Mouse (Mus musculus) hindbrain, embryonic 11.5 days (tissue): ENCODE data around the gene Adgrf3. TPM values are rescaled to one million over a fixed set of nuclear protein-coding genes. Genes with fewer than 3 reads are reported as not detected.
"Not testable (repeated sequence)": the region's sequence is repeated elsewhere in the genome, so short reads cannot be mapped to it uniquely, and the experiment has no call there.

ENCODE experiments used
- ATAC-seq: fragments of 200-750 bp; cut with Nextera tagmentation; 2 replicates; pipeline ENCODE4 v1.8.0; 2017; ENCODE audit warnings: mild to moderate bottlenecking, moderate TSS enrichment, moderate library complexity; ENCODE audit not compliant: low FRiP score
- DNase-seq: peaks from one replicate; pipeline ENCODE4 v3.0.0-alpha.2; 2015; ENCODE audit warnings: low spot score
- H3K27ac ChIP-seq: fragments of 300-500 bp; sonication (generic); 2 replicates; pipeline ENCODE4 v1.5.1; 2014; ENCODE audit warnings: mild to moderate bottlenecking, low read depth, low read length
- H3K27me3 ChIP-seq: fragments of 300-500 bp; sonication (generic); 2 replicates; pipeline ENCODE4 v1.6.1; 2014; ENCODE audit warnings: mild to moderate bottlenecking, low read length, moderate library complexity, mixed read lengths; ENCODE audit not compliant: control insufficient read depth, insufficient read depth
- H3K36me3 ChIP-seq: fragments of 300-500 bp; sonication (generic); 2 replicates; pipeline ENCODE4 v1.6.1; 2014; ENCODE audit warnings: mild to moderate bottlenecking, low read length, moderate library complexity, mixed read lengths; ENCODE audit not compliant: control insufficient read depth, insufficient read depth
- H3K4me1 ChIP-seq: fragments of 300-500 bp; sonication (generic); replicated peaks from 2 replicates; pipeline ENCODE4 v1.6.1; 2014; ENCODE audit warnings: low read length, mixed read lengths; ENCODE audit not compliant: control insufficient read depth, insufficient read depth
- H3K4me2 ChIP-seq: fragments of 300-500 bp; sonication (generic); replicated peaks from 2 replicates; pipeline ENCODE4 v1.6.1; 2014; ENCODE audit warnings: mild to moderate bottlenecking, low read depth, low read length
- H3K4me3 ChIP-seq: fragments of 300-500 bp; sonication (generic); 2 replicates; pipeline ENCODE4 v1.5.1; 2014; ENCODE audit warnings: low read depth, low read length
- H3K9ac ChIP-seq: fragments of 300-500 bp; sonication (generic); 2 replicates; pipeline ENCODE4 v1.6.1; 2014; ENCODE audit warnings: low read depth, low read length
- H3K9me3 ChIP-seq: fragments of 300-500 bp; sonication (generic); 2 replicates; pipeline ENCODE4 v1.6.1; 2016; ENCODE audit warnings: low read length; ENCODE audit not compliant: control insufficient read depth
- WGBS: fragments of 180-500 bp; shearing (Covaris S2); extraction: QIAGEN DNeasy Blood & Tissue Kit; methylation state at CpG from one replicate; pipeline ENCODE4 v1.1.7; 2014; 5-methylcytosine and 5-hydroxymethylcytosine counted together
- polyA plus RNA-seq: library from polyadenylated mRNA; unstranded; fragments of >200 nt; fragmentation: Nextera tagmentation; extraction: Ambion mirVana; gene quantifications from 2 replicates; pipeline ENCODE4 v1.2.1, GENCODE M21; 2014

Adgrf3 gene
- polyA plus RNA-seq, 1 experiment from 2014 or later = not detected

GRCm38 (mm10) chr5:30210758-30211157, 5.2 kb upstream of the Adgrf3 start:
- 94% methylated on average over 5 of the region's 5 CpGs for WGBS
- not testable (repeated sequence) for ATAC-seq, H3K9me3 ChIP-seq, H3K27me3 ChIP-seq, H3K36me3 ChIP-seq, H3K4me1 ChIP-seq, H3K9ac ChIP-seq, H3K27ac ChIP-seq, DNase-seq, H3K4me3 ChIP-seq, H3K4me2 ChIP-seq

- Histone ChIP-seq H3K4me2 (no peak overlapping the region), H3K27me3 (no peaks in the 10 kb centered on the region), H3K9me3 (no peaks in the 10 kb centered on the region), H3K4me3 (no peak overlapping the region), H3K9ac (no peak overlapping the region), H3K27ac (no peak overlapping the region), H3K4me1 (no peaks in the 10 kb centered on the region), H3K36me3 (no peaks in the 10 kb centered on the region)
- WGBS = 70% methylated on average over 6 of the region's 6 CpGs
- ATAC-seq (no peak), DNase-seq (peak; percentile 48)
These were observed 1.8 kb upstream of the Adgrf3 start for GRCm38 (mm10) chr5:30207276-30207675.

DNA sequence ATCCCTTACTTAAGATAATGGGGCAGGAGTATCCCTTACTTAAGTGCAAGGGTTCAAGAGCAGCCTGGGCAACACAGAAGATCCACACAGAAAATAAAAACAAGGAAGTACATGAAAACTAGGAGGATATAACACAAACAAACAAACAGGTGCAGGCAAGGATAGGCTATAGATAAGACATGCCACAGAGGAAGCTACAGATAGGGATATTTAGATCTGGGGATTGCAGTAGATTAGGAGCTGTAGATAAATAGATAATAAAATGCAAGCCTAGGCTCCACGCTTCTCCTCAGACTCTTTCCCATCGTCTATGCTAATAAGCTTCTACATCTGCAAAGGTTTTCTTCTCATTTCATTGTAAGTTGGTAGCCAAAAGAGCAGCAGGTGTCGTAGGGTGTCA, 488 bp downstream of the Adgrf3 start:
- no peak overlapping the region for H3K9ac ChIP-seq
- no peak overlapping the region for H3K27ac ChIP-seq
- H3K9me3 ChIP-seq = no peaks in the 10 kb centered on the region
- 77% methylated on average over 3 of the region's 3 CpGs for WGBS
- no peak overlapping the region for H3K4me2 ChIP-seq
- no peak overlapping the region for H3K4me3 ChIP-seq
- ATAC-seq (no peak), DNase-seq (no peak)
- H3K4me1 ChIP-seq = no peaks in the 10 kb centered on the region
- no peaks in the 10 kb centered on the region for H3K36me3 ChIP-seq
- H3K27me3 ChIP-seq = no peaks in the 10 kb centered on the region

GRCm38 (mm10) chr5:30204441-30204840, 1.1 kb downstream of the Adgrf3 start:
- WGBS = 53% methylated on average over 1 of the region's 1 CpGs
- Histone ChIP-seq H3K4me3 (no peak overlapping the region), H3K4me1 (no peaks in the 10 kb centered on the region), H3K9me3 (no peaks in the 10 kb centered on the region), H3K27ac (no peak overlapping the region), H3K9ac (no peak overlapping the region), H3K27me3 (no peaks in the 10 kb centered on the region), H3K36me3 (no peaks in the 10 kb centered on the region), H3K4me2 (no peak overlapping the region)
- ATAC-seq (no peak), DNase-seq (no peak)

- Histone ChIP-seq H3K27me3 (no peaks in the 10 kb centered on the region), H3K27ac (no peak overlapping the region), H3K36me3 (no peaks in the 10 kb centered on the region), H3K9ac (no peak overlapping the region), H3K9me3 (no peaks in the 10 kb centered on the region), H3K4me3 (no peak overlapping the region), H3K4me1 (no peaks in the 10 kb centered on the region), H3K4me2 (no peak overlapping the region)
- 82% methylated on average over 10 of the region's 10 CpGs for WGBS
- DNase-seq (no peak), ATAC-seq (no peak)
These were observed 2.2 kb downstream of the Adgrf3 start for GRCm38 (mm10) chr5:30203216-30203885.

GRCm38 (mm10) chr5:30202221-30202620, 3.3 kb downstream of the Adgrf3 start:
- Histone ChIP-seq H3K9ac (no peak overlapping the region), H3K36me3 (no peaks in the 10 kb centered on the region), H3K4me2 (no peak overlapping the region), H3K27me3 (no peaks in the 10 kb centered on the region), H3K4me1 (no peaks in the 10 kb centered on the region), H3K4me3 (no peak overlapping the region), H3K9me3 (no peaks in the 10 kb centered on the region), H3K27ac (no peak overlapping the region)
- DNase-seq (no peak), ATAC-seq (no peak)
- WGBS = 89% methylated on average over 7 of the region's 7 CpGs

DNA sequence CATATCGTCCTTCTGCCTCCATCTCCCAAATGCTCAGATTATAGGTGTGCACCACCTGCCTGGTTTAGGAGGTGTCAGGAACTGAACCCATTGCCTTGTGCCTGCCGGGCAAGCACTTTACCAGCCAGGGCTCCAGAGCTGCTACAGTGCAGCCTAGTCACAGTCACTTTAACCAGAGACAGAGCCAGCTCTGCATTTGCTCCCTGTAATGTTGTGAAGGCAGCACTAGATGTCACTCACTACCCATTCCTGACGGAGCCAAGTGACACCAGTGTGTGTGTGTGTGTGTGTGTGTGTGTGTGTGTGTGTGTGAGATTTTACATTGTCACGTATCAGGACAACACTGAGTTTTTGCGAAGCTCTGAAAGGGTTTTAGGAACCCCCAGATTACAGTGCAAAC, 4.0 kb downstream of the Adgrf3 start:
- Histone ChIP-seq H3K4me2 (no peak overlapping the region), H3K27ac (no peak overlapping the region), H3K4me3 (no peak overlapping the region), H3K4me1 (no peaks in the 10 kb centered on the region), H3K27me3 (no peaks in the 10 kb centered on the region), H3K9me3 (no peaks in the 10 kb centered on the region), H3K9ac (no peak overlapping the region), H3K36me3 (no peaks in the 10 kb centered on the region)
- DNase-seq (peak; percentile 45), ATAC-seq (no peak)
- 59% methylated on average over 5 of the region's 5 CpGs for WGBS

DNA sequence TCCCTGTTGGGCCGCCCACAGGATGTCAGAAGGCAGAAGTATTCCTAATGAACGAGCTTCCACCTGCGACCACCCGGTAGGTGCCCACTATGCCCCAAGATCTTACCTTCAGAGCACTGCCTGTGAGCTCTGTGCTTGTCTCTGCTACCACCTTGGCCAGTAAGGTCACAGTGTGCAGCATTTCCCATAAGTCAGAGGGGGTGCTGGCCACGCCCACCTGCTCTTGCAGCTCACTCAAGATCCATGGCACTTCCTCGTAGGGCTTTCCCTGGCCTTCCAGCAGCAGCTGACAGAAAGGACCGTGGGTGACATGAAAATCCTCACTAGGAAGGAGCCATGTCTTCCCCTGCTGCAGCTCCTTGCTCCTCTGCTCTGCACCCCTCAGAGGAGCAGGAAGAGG, 7.3 kb downstream of the Adgrf3 start:
- H3K27me3 ChIP-seq = no peaks in the 10 kb centered on the region
- no peaks in the 10 kb centered on the region for H3K36me3 ChIP-seq
- no peak overlapping the region for H3K4me2 ChIP-seq
- no peak overlapping the region for H3K4me3 ChIP-seq
- WGBS = 79% methylated on average over 7 of the region's 7 CpGs
- H3K9me3 ChIP-seq = no peaks in the 10 kb centered on the region
- no peaks in the 10 kb centered on the region for H3K4me1 ChIP-seq
- DNase-seq (no peak), ATAC-seq (no peak)
- H3K9ac ChIP-seq = no peak overlapping the region
- H3K27ac ChIP-seq = no peak overlapping the region

GRCm38 (mm10) chr5:30195340-30195739, 10.2 kb downstream of the Adgrf3 start:
- Histone ChIP-seq H3K4me1 (no peaks in the 10 kb centered on the region), H3K4me2 (no peak overlapping the region), H3K36me3 (no peaks in the 10 kb centered on the region), H3K9ac (no peak overlapping the region), H3K9me3 (no peaks in the 10 kb centered on the region), H3K4me3 (no peak overlapping the region), H3K27me3 (no peaks in the 10 kb centered on the region), H3K27ac (no peak overlapping the region)
- ATAC-seq (no peak), DNase-seq (no peak)
- WGBS = 94% methylated on average over 5 of the region's 5 CpGs
